In the genomic region with DNA sequence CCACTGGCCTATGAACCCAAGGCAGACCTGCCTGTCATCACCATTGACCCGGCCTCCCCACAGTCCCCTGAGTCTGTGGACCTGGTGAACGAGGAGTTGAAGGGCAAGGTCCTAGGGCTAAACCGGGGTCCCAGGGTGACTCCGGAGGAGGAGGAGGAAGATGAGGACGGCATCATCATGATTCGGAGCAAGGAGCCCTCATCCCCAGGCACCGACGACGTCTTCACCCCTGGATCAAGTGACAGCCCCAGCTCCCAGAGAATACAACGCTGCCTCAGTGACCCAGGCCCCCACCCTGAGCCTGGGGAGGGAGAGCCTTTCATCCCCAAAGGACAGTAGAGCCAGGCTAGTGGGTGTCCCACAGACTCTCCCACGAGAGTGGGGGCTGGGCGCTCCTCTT, we compare ENCODE assay signal across 15 mouse cellular contexts. TPM values are rescaled to one million over a fixed set of nuclear protein-coding genes. Genes with fewer than 3 reads are reported as not detected.
"Had no signal": no experiment of that assay in that cellular context is flagged by ENCODE, and none has a peak within 500 bp of the region (broad histone marks: within the 10 kb centered on the region; RNA-seq: fewer than 3 reads in every experiment).

No protein-coding gene starts in this region.

- H3K27ac ChIP-seq: liver, embryonic 15.5 days; macrophage; midbrain, embryonic 12.5 days; neural tube, embryonic 12.5 days; stomach, embryonic 15.5 days; stomach, postnatal 0 days had no signal

- H3K4me3 ChIP-seq: liver, embryonic 15.5 days; megakaryocyte, embryonic 14.5 days; midbrain, embryonic 12.5 days; neural tube, embryonic 12.5 days; stomach, embryonic 15.5 days had no signal

- H3K9me3 ChIP-seq: liver, embryonic 15.5 days; megakaryocyte, embryonic 14.5 days; midbrain, embryonic 12.5 days; neural tube, embryonic 12.5 days; stomach, embryonic 15.5 days had no signal

- H3K9ac ChIP-seq: liver, embryonic 15.5 days; liver, postnatal 0 days; midbrain, embryonic 12.5 days; neural tube, embryonic 12.5 days; stomach, embryonic 15.5 days had no signal

- ATAC-seq: liver, postnatal 0 days had no signal

- H3K4me2 ChIP-seq: liver, embryonic 15.5 days; midbrain, embryonic 12.5 days; neural tube, embryonic 12.5 days; stomach, embryonic 15.5 days had no signal

- DNase-seq: liver, postnatal 0 days; lung, adult 2 months; lung, postnatal 10 days; midbrain, embryonic 14.5 days; right cerebral cortex, postnatal 14 days; thymus, adult 2 months; thymus, postnatal 25 days had no signal

- H3K27me3 ChIP-seq: liver, embryonic 15.5 days; megakaryocyte, embryonic 14.5 days; midbrain, embryonic 12.5 days; neural tube, embryonic 12.5 days; stomach, embryonic 15.5 days had no signal

- H3K4me1 ChIP-seq: midbrain, embryonic 12.5 days; neural tube, embryonic 12.5 days; stomach, embryonic 15.5 days had no signal

RNA-seq across cellular contexts. Expression of a gene that starts 57.9 kb away (rescaled TPM):
- polyA plus RNA-seq: macrophage; neural tube, embryonic 14.5 days had no signal
